Mouse (Mus musculus): ENCODE results near the gene Stt3b. TPM values are rescaled to one million over a fixed set of nuclear protein-coding genes. Genes with fewer than 3 reads are reported as not detected.
A peak's percentile ranks its signal among the peaks of the same experiment; 100 is the strongest.

Gene Stt3b
- polyA plus RNA-seq, 1 experiment from 2014 or later: 123 TPM

- Histone ChIP-seq H3K36me3 (peaks cover 67% of the 10 kb centered on the region), H3K9me3 (replicated peaks) (no peaks in the 10 kb centered on the region), H3K4me1 (no peaks in the 10 kb centered on the region), H3K27ac (no peak overlapping the region), H3K9ac (no peak overlapping the region), H3K4me3 (no peak overlapping the region), H3K27me3 (no peaks in the 10 kb centered on the region), H3K4me2 (replicated peaks) (no peak overlapping the region)
- 87% methylated on average over 5 of the region's 5 CpGs for whole genome bisulfite sequencing
- ATAC-seq (ENCODE audit: low FRiP score): no peak
These were observed 61.1 kb downstream of the Stt3b start for GRCm38 (mm10) chr9:115249145-115249544.

DNA sequence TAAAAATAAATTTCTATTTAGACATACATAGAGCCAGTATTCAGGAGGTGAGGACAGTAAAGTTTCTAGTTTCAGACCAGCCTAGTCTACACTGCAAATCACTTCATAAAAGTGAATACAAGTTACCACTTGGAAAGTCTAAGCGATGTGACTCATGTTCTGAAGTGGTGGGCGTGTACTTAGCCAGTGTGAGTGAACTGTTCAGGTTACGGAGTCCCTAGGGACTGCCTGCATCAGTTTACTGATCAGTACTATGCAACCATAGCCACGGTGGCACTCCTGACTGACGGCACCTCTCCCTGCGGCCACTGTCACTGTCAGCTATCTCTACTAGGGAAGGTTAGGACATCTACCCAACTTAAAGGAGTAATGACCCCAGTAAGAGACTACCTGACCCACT lies 65.1 kb downstream of the Stt3b start:
- no peak for ATAC-seq (ENCODE audit: low FRiP score)
- Histone ChIP-seq H3K9me3 (replicated peaks) (no peaks in the 10 kb centered on the region), H3K4me1 (no peaks in the 10 kb centered on the region), H3K27me3 (no peaks in the 10 kb centered on the region), H3K9ac (no peak overlapping the region), H3K27ac (no peak overlapping the region), H3K36me3 (peaks cover 78% of the 10 kb centered on the region), H3K4me2 (replicated peaks) (no peak overlapping the region), H3K4me3 (no peak overlapping the region)
- WGBS: 87% methylated on average over 6 of the region's 6 CpGs

DNA sequence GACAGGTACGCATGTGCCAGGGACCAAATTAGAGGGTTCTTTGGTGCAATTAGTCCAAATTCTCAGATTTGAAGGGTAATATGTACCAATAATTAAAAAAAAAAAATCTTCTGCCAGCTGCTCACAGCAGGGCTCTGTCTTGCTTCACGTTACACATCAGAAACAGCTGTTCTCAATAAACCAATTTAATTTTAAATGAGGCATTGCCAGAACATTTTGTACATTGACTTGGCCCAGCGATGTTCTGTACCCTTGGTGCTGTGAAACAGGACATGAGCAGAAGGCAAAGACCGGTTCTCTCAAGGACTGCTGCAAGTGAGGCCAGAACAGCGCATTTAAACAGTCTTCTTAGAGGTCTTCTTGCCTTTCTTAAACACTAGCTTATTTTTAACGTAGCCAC lies 66.6 kb downstream of the Stt3b start:
- H3K9me3 ChIP-seq (replicated peaks): no peaks in the 10 kb centered on the region
- H3K27me3 ChIP-seq: no peaks in the 10 kb centered on the region
- no peak overlapping the region for H3K27ac ChIP-seq
- H3K4me1 ChIP-seq: no peaks in the 10 kb centered on the region
- 85% methylated on average over 6 of the region's 6 CpGs for WGBS
- no peak overlapping the region for H3K4me3 ChIP-seq
- H3K4me2 ChIP-seq (replicated peaks): no peak overlapping the region
- ATAC-seq (ENCODE audit: low FRiP score): no peak
- no peak overlapping the region for H3K9ac ChIP-seq
- peaks cover 76% of the 10 kb centered on the region for H3K36me3 ChIP-seq

GRCm38 (mm10) chr9:115239861-115240260 lies 70.4 kb downstream of the Stt3b start:
- Histone ChIP-seq H3K9ac (no peak overlapping the region), H3K4me3 (no peak overlapping the region), H3K4me2 (replicated peaks) (no peak overlapping the region), H3K4me1 (no peaks in the 10 kb centered on the region), H3K27me3 (no peaks in the 10 kb centered on the region), H3K9me3 (replicated peaks) (no peaks in the 10 kb centered on the region), H3K27ac (no peak overlapping the region), H3K36me3 (peaks cover 54% of the 10 kb centered on the region)
- ATAC-seq (ENCODE audit: low FRiP score): no peak
- 95% methylated on average over 5 of the region's 5 CpGs for WGBS

DNA sequence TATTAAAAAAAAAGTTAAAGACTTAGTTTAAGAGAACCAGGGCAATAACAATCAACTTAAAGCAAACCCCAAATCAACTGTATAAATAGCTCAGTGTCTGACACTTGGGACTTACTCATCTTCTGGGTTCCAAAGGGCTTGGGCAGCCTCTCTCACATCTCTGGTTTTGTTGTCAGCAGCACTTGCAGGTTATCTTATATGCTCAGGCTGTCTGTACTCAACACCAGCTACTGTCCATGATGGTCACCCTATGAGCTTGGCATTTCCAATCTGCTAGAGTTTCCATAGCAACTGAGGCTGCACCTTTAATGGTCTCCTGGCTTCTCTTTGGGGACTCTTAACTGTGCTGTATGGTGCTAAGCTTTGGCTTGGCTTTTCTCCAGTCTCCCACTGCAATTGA lies 72.3 kb downstream of the Stt3b start:
- no peak overlapping the region for H3K4me2 ChIP-seq (replicated peaks)
- H3K4me1 ChIP-seq: no peaks in the 10 kb centered on the region
- H3K27ac ChIP-seq: no peak overlapping the region
- H3K4me3 ChIP-seq: no peak overlapping the region
- H3K9me3 ChIP-seq (replicated peaks): no peaks in the 10 kb centered on the region
- no peak overlapping the region for H3K9ac ChIP-seq
- no peaks in the 10 kb centered on the region for H3K27me3 ChIP-seq
- peaks cover 34% of the 10 kb centered on the region for H3K36me3 ChIP-seq
- ATAC-seq (ENCODE audit: low FRiP score): no peak

DNA sequence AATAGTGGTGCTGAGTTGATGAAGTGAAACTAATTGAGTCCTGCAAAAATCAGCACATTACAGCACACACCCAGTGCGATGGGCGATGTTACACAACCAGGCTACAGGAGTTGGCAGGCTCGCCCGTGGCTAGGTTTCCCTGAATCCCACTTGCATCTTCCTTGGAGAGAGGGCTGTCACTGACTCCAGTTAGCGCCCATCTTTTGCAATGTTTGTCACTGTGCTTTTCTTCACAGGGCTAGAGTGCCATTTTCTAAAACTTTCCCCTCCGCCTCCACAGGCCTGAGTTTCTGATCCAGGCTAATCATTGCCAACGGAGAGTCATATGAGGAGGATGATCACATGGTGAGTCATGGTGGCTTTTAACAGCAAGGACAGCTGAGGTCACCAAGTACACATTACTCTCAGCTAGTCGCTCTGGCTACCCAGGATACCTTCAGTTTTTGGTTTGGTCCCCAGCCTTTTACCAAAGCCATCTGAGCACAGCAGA lies 73.8 kb downstream of the Stt3b start:
- Histone ChIP-seq H3K4me3 (no peak overlapping the region), H3K4me1 (no peaks in the 10 kb centered on the region), H3K9ac (no peak overlapping the region), H3K36me3 (peaks cover 23% of the 10 kb centered on the region), H3K27ac (no peak overlapping the region), H3K27me3 (no peaks in the 10 kb centered on the region), H3K4me2 (replicated peaks) (no peak overlapping the region), H3K9me3 (replicated peaks) (no peaks in the 10 kb centered on the region)
- ATAC-seq (ENCODE audit: low FRiP score): no peak
- 91% methylated on average over 8 of the region's 8 CpGs for WGBS

DNA sequence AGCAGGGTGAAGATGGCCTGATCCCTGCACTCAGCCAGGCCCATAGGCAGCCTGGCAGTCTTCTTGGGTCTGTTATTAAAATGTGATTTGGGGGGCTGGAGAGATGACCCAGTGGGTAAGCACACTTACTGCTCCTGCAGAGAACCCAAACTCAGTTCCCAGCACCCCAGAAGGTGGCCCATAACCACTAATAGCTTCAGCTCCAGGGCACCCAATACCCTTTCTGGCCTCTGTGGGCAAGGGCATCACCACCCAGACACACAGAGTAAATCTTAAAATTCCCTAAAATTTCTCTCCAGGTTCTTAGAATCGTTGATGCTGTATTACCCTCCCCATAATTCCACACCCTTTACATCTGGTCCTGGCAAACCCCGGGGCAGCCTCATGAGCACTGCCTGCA lies 75.7 kb downstream of the Stt3b start:
- WGBS: 100% methylated on average over 2 of the region's 2 CpGs
- no peak overlapping the region for H3K4me2 ChIP-seq (replicated peaks)
- no peaks in the 10 kb centered on the region for H3K9me3 ChIP-seq (replicated peaks)
- peaks cover 4% of the 10 kb centered on the region for H3K36me3 ChIP-seq
- no peaks in the 10 kb centered on the region for H3K27me3 ChIP-seq
- no peak overlapping the region for H3K27ac ChIP-seq
- H3K4me3 ChIP-seq: no peak overlapping the region
- no peak for ATAC-seq (ENCODE audit: low FRiP score)
- peaks cover 9% of the 10 kb centered on the region for H3K4me1 ChIP-seq
- no peak overlapping the region for H3K9ac ChIP-seq

- WGBS: 91% methylated on average over 5 of the region's 5 CpGs
- peaks cover 9% of the 10 kb centered on the region for H3K4me1 ChIP-seq
- H3K9me3 ChIP-seq (replicated peaks): no peaks in the 10 kb centered on the region
- H3K9ac ChIP-seq: no peak overlapping the region
- H3K36me3 ChIP-seq: no peaks in the 10 kb centered on the region
- ATAC-seq (ENCODE audit: low FRiP score): no peak
- H3K4me2 ChIP-seq (replicated peaks): no peak overlapping the region
- H3K27me3 ChIP-seq: no peaks in the 10 kb centered on the region
- H3K27ac ChIP-seq: no peak overlapping the region
- H3K4me3 ChIP-seq: no peak overlapping the region
These were observed 76.5 kb downstream of the Stt3b start for GRCm38 (mm10) chr9:115233721-115234120.

DNA sequence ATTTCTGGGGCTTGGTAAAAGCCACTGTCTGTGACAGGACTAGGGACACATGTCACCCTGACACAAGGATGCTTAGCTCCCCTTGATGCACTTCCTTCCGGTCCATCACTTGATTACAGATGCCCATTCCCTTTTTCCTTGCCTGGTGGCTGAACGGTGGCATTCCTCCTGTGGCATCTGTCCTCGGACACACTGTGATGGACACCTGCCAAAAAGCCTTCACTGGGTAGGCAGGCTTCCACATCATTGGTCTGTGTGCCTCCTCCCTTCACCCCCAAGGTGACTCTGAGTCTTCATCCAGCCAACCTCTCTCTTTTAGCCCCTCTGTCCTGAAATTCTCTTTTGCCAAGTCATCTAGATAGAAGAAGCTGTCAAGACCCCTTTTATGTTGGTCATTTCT lies 78.7 kb downstream of the Stt3b start:
- no peaks in the 10 kb centered on the region for H3K36me3 ChIP-seq
- ATAC-seq (ENCODE audit: low FRiP score): no peak
- H3K9ac ChIP-seq: no peak overlapping the region
- no peaks in the 10 kb centered on the region for H3K27me3 ChIP-seq
- no peak overlapping the region for H3K27ac ChIP-seq
- no peak overlapping the region for H3K4me3 ChIP-seq
- no peak overlapping the region for H3K4me2 ChIP-seq (replicated peaks)
- 89% methylated on average over 3 of the region's 3 CpGs for WGBS
- H3K9me3 ChIP-seq (replicated peaks): no peaks in the 10 kb centered on the region
- peaks cover 9% of the 10 kb centered on the region for H3K4me1 ChIP-seq

DNA sequence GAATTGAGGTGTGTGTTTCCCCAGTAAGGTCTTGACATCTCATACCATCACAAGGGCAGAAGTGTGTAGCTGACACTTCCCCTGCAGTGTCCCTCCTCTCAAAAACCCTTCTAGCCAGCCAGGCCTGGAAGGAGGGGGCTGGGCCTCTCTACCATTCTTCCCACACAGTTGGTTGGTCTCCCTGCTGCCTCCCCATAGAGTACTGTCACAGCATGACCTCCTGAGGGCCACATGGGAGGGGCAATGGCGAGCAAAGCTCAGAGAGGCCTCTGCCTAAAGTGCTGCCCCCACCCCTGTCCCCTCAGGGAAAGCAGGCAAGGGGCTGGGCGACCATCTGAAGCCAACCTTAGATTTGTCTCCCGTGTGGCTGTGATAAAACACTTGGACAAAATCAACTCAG lies 80.1 kb downstream of the Stt3b start:
- Histone ChIP-seq H3K27ac (no peak overlapping the region), H3K4me3 (no peak overlapping the region), H3K36me3 (no peaks in the 10 kb centered on the region), H3K4me2 (replicated peaks) (no peak overlapping the region), H3K9me3 (replicated peaks) (no peaks in the 10 kb centered on the region), H3K27me3 (no peaks in the 10 kb centered on the region), H3K9ac (no peak overlapping the region), H3K4me1 (peaks cover 12% of the 10 kb centered on the region)
- WGBS: 16% methylated on average over 3 of the region's 3 CpGs
- no peak for ATAC-seq (ENCODE audit: low FRiP score)

DNA sequence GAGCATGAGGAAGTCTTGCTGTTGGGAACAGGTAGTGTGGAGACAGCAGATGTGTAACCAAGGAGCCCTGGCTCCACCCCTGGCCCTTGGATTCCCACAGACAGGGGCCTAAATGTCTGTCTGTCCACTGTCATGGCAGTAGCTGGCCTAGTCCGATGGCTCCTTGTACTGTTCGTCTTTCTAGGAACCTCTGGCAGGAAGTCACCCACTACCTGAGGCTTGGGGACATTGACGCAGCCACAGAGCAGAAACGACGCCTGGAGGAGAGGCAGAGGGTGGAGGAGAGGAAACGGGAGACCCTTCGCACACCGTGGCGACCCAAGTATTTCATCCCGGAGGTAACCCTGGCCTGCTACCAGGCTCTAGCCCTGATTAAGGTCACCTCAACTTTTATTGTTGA lies 80.5 kb downstream of the Stt3b start:
- Histone ChIP-seq H3K9ac (no peak overlapping the region), H3K4me3 (no peak overlapping the region), H3K27ac (no peak overlapping the region), H3K36me3 (no peaks in the 10 kb centered on the region), H3K4me1 (peaks cover 15% of the 10 kb centered on the region), H3K9me3 (replicated peaks) (no peaks in the 10 kb centered on the region), H3K27me3 (no peaks in the 10 kb centered on the region), H3K4me2 (replicated peaks) (no peak overlapping the region)
- ATAC-seq (ENCODE audit: low FRiP score): no peak
- 76% methylated on average over 10 of the region's 10 CpGs for WGBS

DNA sequence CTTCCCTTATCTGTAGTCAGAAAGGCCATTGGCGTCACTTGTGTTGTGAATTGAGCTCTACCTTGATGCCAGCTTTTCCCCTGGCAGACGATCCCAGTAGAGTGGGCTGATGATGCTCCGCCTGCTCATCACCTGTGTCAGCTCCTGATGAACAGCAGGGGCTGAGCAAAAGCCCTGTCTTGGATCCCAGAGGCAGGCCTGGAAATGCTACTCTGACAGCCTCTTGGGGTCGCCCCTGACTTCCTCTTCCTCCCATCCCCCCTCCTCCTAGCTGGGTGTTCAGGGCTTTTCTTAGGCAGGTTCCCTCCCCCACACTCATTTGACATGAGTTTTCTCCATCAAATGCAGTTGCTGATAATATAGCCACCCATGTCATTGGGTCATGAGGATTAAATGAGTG lies 81.1 kb downstream of the Stt3b start:
- H3K9ac ChIP-seq: no peak overlapping the region
- no peak overlapping the region for H3K4me2 ChIP-seq (replicated peaks)
- H3K4me3 ChIP-seq: no peak overlapping the region
- H3K27ac ChIP-seq: no peak overlapping the region
- 71% methylated on average over 4 of the region's 4 CpGs for WGBS
- H3K9me3 ChIP-seq (replicated peaks): no peaks in the 10 kb centered on the region
- no peaks in the 10 kb centered on the region for H3K36me3 ChIP-seq
- ATAC-seq (ENCODE audit: low FRiP score): no peak
- no peaks in the 10 kb centered on the region for H3K27me3 ChIP-seq
- peaks cover 15% of the 10 kb centered on the region for H3K4me1 ChIP-seq

DNA sequence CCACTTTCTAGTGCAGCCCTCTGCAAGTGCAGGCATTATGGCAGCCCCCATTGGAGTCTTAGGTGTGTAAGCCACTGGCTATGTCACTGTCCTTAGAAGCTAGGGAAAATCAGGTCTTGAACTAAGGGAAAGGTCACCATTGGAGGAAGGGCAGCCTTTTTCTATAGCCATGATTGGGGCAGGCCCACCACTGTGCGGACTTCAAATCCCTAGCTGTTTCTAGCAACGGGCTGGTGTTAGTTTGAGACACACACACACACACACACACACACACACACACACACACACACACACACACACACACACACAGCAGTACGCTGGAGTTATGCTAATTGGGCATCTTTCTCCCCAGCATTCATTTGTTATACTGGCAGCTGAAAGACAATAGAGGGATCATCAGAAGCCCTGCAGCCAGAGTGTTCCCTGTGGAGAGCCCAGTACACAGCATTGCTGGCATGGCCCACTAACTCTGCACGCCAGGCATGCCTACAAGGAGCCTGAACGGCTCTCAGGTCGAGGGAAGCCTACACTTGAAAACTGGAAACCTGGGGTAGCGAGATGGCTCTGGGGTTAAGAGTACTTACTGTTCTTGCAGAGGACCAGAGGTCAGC lies 85.4 kb downstream of the Stt3b start:
- Histone ChIP-seq H3K9ac (no peak overlapping the region; the same call in 1 of the 2 replicates), H3K9me3 (replicated peaks) (no peaks in the 10 kb centered on the region), H3K4me3 (no peak overlapping the region), H3K4me2 (replicated peaks) (no peak overlapping the region), H3K27ac (peak overlapping the region; percentile 23; the same call in 1 of the 2 replicates), H3K27me3 (no peaks in the 10 kb centered on the region), H3K4me1 (peaks cover 9% of the 10 kb centered on the region), H3K36me3 (no peaks in the 10 kb centered on the region)
- ATAC-seq (ENCODE audit: low FRiP score): peak; percentile 89
- 23% methylated on average over 7 of the region's 7 CpGs for WGBS
